Mouse (Mus musculus): Measurements from ENCODE around the gene Ppp1r21. TPM values are rescaled to one million over a fixed set of nuclear protein-coding genes. Genes with fewer than 3 reads are reported as not detected.

Ppp1r21 gene
- polyA plus RNA-seq, 1 experiment from 2014 or later: 40.6 TPM

DNA sequence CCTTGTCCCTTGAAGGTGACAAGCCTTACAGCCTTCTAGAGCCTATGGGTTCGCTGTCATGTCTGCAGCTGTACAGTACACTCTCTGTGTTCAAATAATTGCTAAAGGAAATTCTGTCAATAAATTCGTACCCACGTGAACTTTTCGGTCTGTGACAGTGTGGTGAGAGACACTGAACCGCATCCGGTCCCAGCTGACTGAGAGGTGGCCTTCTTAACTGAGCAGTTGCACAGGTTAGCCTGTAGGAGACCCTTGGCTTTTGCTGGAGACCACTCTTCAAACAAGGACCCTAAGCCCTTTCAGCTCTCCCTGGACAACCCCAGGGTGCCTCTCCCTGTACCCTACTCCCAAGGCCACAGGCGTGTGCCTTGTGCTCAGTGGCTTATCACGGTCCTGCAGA, 58.3 kb downstream of the Ppp1r21 start:
- in situ Hi-C loops (cut with MboI; ENCODE audit: low pct_unique_long_range_greater_than_20kb): no loop called here

DNA sequence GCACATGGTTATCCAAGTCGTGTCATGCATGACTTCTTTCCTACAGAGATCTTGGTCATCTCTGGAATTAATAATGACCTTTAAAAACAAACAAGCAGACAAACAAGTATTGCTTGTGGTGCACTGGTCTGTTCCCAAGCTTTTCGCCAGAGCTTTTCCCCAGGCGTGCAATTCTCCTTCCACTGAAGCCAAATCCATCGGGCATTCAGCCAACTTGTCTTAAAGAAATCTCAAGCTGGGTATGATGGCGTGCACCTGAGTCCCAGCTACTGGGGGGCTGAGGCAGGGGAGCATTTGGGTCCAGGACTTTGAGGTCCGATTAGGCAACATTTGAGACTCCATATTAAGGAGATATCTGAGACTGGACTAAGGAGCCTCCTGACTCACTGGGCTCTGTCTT, 60.3 kb downstream of the Ppp1r21 start:
- TF ChIP-seq CTCF (IDR thresholded peaks at IDR 0.05): no peak
- POLR2A ChIA-PET: interaction anchor here (0.6 to 0.7 kb wide), 2 partner anchors 26 to 51 kb away, joined by 3 read pairs; no protein-coding TSS in a partner anchor
- in situ Hi-C loops (cut with MboI; ENCODE audit: low pct_unique_long_range_greater_than_20kb): no loop called here
- H3K27me3 ChIP-seq: no peaks in the 10 kb centered on the region
- DNase-seq (ENCODE audit: low read depth, low spot score) (no peak), ATAC-seq (no peak)
- CTCF ChIA-PET: interaction anchor here (1.1 kb wide), 1 partner anchor 9 kb away, joined by 3 read pairs; no protein-coding TSS in a partner anchor

More for the DNA sequence above, 58.3 kb downstream of the Ppp1r21 start:
- no peak for TF ChIP-seq CTCF (IDR thresholded peaks at IDR 0.05)
- ChIA-PET POLR2A (no interaction called here), CTCF (no interaction called here)
- no peak for ATAC-seq
- DNase-seq (ENCODE audit: low read depth, low spot score): no peak
- no peaks in the 10 kb centered on the region for H3K27me3 ChIP-seq

DNA sequence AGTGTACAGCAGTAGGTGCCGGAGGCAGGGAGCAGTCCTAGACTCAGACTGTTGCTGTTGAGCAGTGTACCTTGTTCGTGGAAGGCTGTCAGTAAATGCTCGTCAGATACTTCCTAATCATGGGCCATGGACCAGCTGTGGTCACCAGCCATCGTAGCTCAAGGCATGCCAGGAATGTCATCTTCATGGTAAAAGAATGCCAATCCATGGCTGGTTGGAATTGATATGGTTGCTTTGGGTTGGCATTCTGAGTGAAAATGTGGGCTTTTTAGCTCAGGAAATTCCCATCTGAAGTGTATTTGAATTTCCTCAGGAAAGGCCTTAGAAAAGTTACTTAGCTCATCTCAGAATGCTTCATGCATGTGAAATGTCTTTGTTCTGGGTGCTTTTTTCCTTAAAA, 65.2 kb downstream of the Ppp1r21 start:
- DNase-seq (ENCODE audit: low read depth, low spot score) (no peak), ATAC-seq (peak; percentile 13)
- no peaks in the 10 kb centered on the region for H3K27me3 ChIP-seq
- CTCF ChIA-PET: interaction anchor here (1.3 to 4.0 kb wide), 6 partner anchors 11 to 45 kb away, joined by 3 to 18 read pairs (median 4); no protein-coding TSS in a partner anchor
- no peak for TF ChIP-seq CTCF (IDR thresholded peaks at IDR 0.05)
- POLR2A ChIA-PET: no interaction called here
- in situ Hi-C loops (cut with MboI; ENCODE audit: low pct_unique_long_range_greater_than_20kb): loop anchor here (5.0 kb wide), 1 partner anchor 37 kb away; no protein-coding TSS in a partner anchor

DNA sequence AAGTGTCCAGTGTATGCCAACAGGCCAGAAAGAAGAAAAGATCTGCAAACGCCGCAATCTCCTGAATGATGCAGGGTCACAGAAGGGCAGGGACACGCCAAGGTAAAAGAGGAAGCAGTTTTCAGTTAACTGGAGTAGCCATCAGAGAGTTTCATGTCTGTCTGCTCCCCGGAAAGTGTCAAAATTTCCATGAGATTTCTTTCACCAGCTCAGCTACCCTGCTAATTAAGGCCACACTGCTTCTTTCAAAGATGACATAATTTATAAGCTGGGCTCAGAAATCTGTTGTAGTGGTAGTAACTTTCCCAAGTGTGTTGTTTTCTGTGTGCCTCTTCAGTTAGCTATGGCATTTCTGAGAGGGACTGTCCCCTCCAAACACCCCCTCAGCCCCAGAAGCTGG, 66.2 kb downstream of the Ppp1r21 start:
- ATAC-seq (no peak), DNase-seq (ENCODE audit: low read depth, low spot score) (no peak)
- in situ Hi-C loops (cut with MboI; ENCODE audit: low pct_unique_long_range_greater_than_20kb): loop anchor here (5.0 kb wide), 1 partner anchor 36 kb away; no protein-coding TSS in a partner anchor
- TF ChIP-seq CTCF (IDR thresholded peaks at IDR 0.05): no peak
- POLR2A ChIA-PET: interaction anchor here (1.4 kb wide), 1 partner anchor 45 kb away, joined by 7 read pairs; no protein-coding TSS in a partner anchor
- CTCF ChIA-PET: interaction anchor here (0.6 to 4.0 kb wide), 16 partner anchors 9 to 45 kb away, joined by 3 to 18 read pairs (median 4); no protein-coding TSS in a partner anchor
- no peaks in the 10 kb centered on the region for H3K27me3 ChIP-seq

DNA sequence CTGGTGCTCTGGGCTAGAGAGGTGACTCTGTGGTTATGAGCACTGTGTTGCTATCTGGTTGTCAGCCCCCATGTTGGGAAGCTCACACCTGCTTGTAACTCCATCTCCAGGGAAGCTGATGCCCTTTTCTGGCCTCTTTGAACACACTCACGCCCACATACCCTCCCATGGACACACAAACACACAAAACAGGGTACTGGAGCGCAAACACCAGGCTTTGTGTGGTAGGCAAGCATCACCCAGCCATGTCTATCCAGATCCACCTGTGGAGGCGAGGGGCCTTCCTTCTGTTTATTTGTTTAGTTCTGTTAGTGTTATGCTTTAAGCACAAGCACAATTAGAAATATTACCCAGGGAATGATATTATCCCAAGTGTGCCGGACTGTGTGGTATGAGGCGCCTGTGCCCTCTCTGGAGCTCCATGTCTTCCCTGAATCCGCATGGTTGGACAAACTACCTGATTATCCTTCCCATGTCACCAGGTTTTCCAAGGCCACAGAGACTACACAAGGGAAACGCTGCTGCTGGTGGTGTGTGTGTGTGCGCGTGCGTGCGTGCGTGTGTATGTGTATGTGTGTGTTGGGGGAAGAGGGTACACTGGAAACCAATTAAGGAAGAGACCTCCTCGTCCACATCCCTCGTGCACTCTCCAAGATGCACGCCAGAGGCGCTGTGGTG, 66.8 kb downstream of the Ppp1r21 start:
- POLR2A ChIA-PET: interaction anchor here (1.4 kb wide), 1 partner anchor 44 kb away, joined by 7 read pairs; no protein-coding TSS in a partner anchor
- no peak for ATAC-seq
- in situ Hi-C loops (cut with MboI; ENCODE audit: low pct_unique_long_range_greater_than_20kb): loop anchor here (5.0 kb wide), 1 partner anchor 36 kb away; no protein-coding TSS in a partner anchor

DNA sequence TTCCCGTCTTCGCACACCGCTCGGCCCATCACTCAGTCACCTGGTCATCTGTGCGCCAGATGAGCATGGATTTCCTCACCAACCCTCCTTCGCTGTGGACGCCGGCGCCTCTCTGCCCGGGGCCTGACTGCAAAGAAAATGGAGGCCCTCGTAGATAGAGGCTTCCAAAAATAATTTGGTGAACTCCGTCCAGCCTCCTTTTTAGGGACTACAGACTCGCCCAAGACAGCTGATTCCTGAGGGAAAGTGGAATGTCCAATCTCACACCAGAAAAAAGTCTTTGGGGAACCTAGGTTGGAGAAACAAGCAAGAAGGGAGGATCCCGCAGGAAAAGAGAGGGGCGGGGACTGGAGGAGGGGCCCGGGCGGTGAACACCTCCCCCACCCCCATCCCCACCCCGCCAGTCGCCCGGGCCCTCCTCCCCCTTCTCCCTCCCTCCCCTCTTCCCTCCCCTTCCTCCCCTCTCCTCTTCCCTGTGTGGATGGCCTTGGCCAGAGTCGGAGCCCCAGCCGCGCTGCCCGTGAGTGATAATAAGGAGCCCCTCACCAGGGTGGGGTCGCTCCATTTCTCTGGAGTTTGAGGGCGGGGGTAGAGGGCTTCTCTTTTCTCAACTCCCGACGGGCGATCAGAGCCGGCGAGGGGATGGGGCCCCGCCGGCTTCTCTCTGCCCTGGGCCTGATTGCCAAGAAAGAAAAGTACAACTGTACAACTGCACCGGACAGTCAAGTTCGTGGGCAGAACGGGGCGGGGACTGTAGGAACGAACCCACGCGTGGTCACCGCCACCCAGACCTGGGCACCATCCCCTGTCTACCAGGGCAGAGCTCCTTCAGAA, 67.5 kb downstream of the Ppp1r21 start, which contains the start of gene Ston1:
Gene Ston1, plus strand, starts transcription at position 463 of the 834 bp plus-strand sequence.
- DNase-seq (ENCODE audit: low read depth, low spot score) (peak; percentile 24), ATAC-seq (peak; percentile 92)
- POLR2A ChIA-PET: interaction anchor here (1.4 to 1.6 kb wide), 2 partner anchors 11 to 44 kb away, joined by 4 to 7 read pairs; no protein-coding TSS in a partner anchor
- CTCF ChIA-PET: interaction anchor here (0.6 to 4.0 kb wide), 7 partner anchors 25 to 46 kb away, joined by 3 to 18 read pairs (median 3); no protein-coding TSS in a partner anchor
- H3K27me3 ChIP-seq: no peaks in the 10 kb centered on the region
- in situ Hi-C loops (cut with MboI; ENCODE audit: low pct_unique_long_range_greater_than_20kb): loop anchor here (5.0 kb wide), 1 partner anchor 35 kb away; no protein-coding TSS in a partner anchor
- TF ChIP-seq CTCF (IDR thresholded peaks at IDR 0.05): no peak

More for the DNA sequence above, 66.8 kb downstream of the Ppp1r21 start:
- H3K27me3 ChIP-seq: no peaks in the 10 kb centered on the region
- peak; percentile 88 for TF ChIP-seq CTCF (IDR thresholded peaks at IDR 0.05)
- CTCF ChIA-PET: interaction anchor here (0.6 to 4.0 kb wide), 12 partner anchors 9 to 45 kb away, joined by 3 to 18 read pairs (median 4); no protein-coding TSS in a partner anchor
- no peak for DNase-seq (ENCODE audit: low read depth, low spot score)

DNA sequence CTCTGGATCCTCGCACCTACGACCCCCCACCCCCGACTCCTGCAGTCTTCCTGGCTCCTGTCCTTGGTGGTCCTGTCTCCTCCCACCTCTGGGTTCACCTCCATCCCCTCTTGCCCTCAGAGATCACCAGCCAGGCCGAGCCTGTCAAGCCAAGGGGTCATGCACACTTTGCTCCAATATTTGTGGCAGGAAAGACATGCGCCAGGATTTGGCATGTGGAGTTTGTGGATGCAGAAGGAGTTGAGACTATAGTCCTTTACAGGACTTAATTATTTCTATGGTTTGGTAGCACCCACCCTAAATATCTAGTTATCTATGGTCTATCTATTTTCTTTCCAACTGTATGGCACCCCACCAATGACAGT, 68.1 kb downstream of the Ppp1r21 start:
- in situ Hi-C loops (cut with MboI; ENCODE audit: low pct_unique_long_range_greater_than_20kb): loop anchor here (5.0 kb wide), 1 partner anchor 34 kb away; no protein-coding TSS in a partner anchor
- CTCF ChIA-PET: interaction anchor here (0.6 to 4.0 kb wide), 5 partner anchors 24 to 42 kb away, joined by 3 to 18 read pairs (median 3); no protein-coding TSS in a partner anchor
- POLR2A ChIA-PET: interaction anchor here (0.7 to 1.6 kb wide), 2 partner anchors 11 to 23 kb away, joined by 3 to 4 read pairs; no protein-coding TSS in a partner anchor
- TF ChIP-seq CTCF (IDR thresholded peaks at IDR 0.05): no peak
- no peaks in the 10 kb centered on the region for H3K27me3 ChIP-seq
- no peak for ATAC-seq
- no peak for DNase-seq (ENCODE audit: low read depth, low spot score)

DNA sequence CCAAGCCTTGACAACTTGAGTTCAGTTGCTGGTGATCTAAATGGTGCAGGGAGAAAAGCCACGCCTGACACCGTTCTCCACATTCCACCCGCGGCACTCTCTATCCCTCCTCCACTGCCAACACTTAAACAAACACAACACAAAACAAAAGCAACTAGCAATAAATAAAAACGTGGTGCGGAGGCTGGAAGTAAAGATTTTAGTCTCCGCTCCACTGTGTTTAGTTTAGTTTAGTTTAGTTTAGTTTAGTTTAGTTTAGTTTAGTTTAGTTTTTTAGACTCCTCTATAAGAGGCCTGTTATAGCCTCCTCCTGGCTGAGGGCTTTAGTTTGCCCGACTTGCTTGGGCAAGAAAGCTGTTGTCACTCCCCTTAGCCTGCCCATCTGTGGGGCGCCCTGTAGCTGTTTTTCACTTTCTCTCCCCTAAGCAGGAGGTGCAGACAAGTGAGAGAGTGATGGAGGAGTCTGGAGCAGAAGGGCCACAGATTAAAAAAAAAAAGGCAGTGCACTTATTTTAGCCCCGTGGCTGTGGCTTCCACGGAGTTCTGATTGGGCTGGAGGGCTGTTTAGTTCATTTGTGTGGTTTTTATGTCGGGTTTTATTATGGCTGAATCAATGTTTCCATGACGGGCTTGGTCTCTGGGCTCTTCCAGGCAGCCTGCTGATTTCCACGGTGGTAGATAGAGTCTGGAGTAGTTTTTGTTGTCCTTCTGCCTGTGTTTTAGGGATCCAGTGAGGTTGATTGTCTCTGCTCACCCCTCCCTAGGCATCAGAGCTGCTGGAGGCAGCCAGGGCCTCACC, 68.9 kb downstream of the Ppp1r21 start:
- H3K27me3 ChIP-seq: no peaks in the 10 kb centered on the region
- peak; percentile 15 for DNase-seq (ENCODE audit: low read depth, low spot score)
- peak; percentile 44 for TF ChIP-seq CTCF (IDR thresholded peaks at IDR 0.05)
- in situ Hi-C loops (cut with MboI; ENCODE audit: low pct_unique_long_range_greater_than_20kb): loop anchor here (5.0 kb wide), 1 partner anchor 34 kb away; no protein-coding TSS in a partner anchor
- peak; percentile 41 for ATAC-seq
- ChIA-PET CTCF (interaction anchor here (0.6 to 1.5 kb wide), 9 partner anchors 9 to 40 kb away, joined by 3 to 4 read pairs (median 3); no protein-coding TSS in a partner anchor), POLR2A (interaction anchor here (0.7 to 1.6 kb wide), 4 partner anchors 10 to 42 kb away, joined by 3 to 4 read pairs (median 4); no protein-coding TSS in a partner anchor)

DNA sequence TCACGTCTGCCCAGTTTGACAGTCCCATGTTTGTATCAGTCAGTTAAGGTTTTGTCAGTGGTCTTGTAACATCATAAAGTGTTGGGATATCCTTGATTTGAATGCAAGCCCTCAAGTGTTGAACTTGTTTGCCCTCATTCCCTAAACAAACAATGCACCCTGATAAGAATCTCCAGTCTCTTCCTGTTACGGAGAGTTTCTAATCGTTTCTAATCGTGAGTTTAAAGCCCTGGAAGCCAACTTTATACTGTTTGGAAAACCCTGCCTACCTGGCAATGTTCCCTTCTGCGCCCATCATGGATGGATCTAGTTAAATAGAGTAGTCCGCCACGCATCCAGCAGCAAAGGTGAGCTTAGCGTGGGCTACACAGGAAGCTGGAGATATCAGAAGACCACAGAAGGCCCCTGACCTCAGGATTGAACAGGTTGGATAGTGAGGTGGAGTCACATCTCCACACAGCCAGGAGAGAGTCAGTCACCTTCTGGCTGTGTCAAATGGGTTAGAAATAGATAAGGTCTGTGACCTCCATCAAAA, 70.6 kb downstream of the Ppp1r21 start:
- ChIA-PET CTCF (interaction anchor here (1.0 to 1.8 kb wide), 3 partner anchors 10 to 23 kb away, joined by 3 to 4 read pairs (median 3); no protein-coding TSS in a partner anchor), POLR2A (no interaction called here)
- in situ Hi-C loops (cut with MboI; ENCODE audit: low pct_unique_long_range_greater_than_20kb): no loop called here
- DNase-seq (ENCODE audit: low read depth, low spot score) (no peak), ATAC-seq (no peak)
- no peaks in the 10 kb centered on the region for H3K27me3 ChIP-seq
- no peak for TF ChIP-seq CTCF (IDR thresholded peaks at IDR 0.05)
